Mouse (Mus musculus) cerebellum, adult 2 months (tissue): Measurements from ENCODE around the gene Pced1b.

Experiments used
- CTCF ChIP-seq: fragments of 200-500 bp; IDR thresholded peaks from 2 replicates; pipeline ENCODE4 v1.5.1; 2011; ENCODE audit warnings: low read depth, mild to moderate bottlenecking, control low read depth, low read length, moderate library complexity, borderline replicate concordance; ENCODE audit not compliant: insufficient read depth
- POLR2A ChIP-seq: fragments of 200-500 bp; IDR thresholded peaks from 2 replicates; pipeline ENCODE4 v1.6.1; 2011; ENCODE audit warnings: low read length, control low read depth, borderline replicate concordance; ENCODE audit not compliant: insufficient read depth

DNA sequence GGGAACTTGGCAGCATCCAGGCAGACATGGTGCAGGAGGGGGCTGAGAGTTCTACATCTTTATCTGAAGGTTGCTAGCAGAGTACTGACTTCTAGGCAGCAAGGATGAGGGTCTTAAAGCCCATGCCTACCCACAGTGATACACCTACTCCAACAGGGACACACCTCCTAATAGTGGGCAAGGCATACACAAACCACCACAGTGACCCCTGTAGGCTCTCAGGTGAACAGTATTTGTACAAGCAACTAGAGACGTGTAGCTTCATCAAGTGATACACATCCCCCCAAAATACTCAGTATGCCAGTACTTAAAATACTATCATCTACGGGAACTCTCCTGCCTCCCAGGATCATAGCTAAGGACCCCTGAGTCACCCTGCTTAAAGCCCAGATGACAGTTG lies 164.2 kb downstream of the Pced1b start:
- TF ChIP-seq CTCF = no peak
- no peak for TF ChIP-seq POLR2A
